Mouse (Mus musculus) megakaryocyte, embryonic 14.5 days (primary cell): ENCODE results near the gene Miga2. TPM values are rescaled to one million over a fixed set of nuclear protein-coding genes. Genes with fewer than 3 reads are reported as not detected.

Source experiments
- H3K27me3 ChIP-seq: replicated peaks from 2 replicates; pipeline ENCODE3; 2012; ENCODE audit warnings: inconsistent platforms
- H3K36me3 ChIP-seq: replicated peaks from 2 replicates; pipeline ENCODE3; 2012; ENCODE audit warnings: low read length, inconsistent platforms, mixed read lengths
- H3K4me1 ChIP-seq: 2 replicates; pipeline ENCODE4 v1.6.1; 2012; ENCODE audit warnings: inconsistent platforms
- H3K4me3 ChIP-seq: replicated peaks from 2 replicates; pipeline ENCODE3; 2012; ENCODE audit warnings: moderate library complexity, mild to moderate bottlenecking, inconsistent platforms
- H3K9me3 ChIP-seq: 2 replicates; pipeline ENCODE4 v1.6.1; 2012; ENCODE audit warnings: inconsistent platforms
- FLI1 ChIP-seq: IDR thresholded peaks from 2 replicates; pipeline ENCODE4 v1.6.1; 2012; ENCODE audit warnings: low read length, inconsistent platforms, mixed read lengths
- GATA1 ChIP-seq: IDR thresholded peaks from 3 replicates; pipeline ENCODE4 v1.6.1; 2012; ENCODE audit warnings: mixed read lengths, low read length, inconsistent platforms, borderline replicate concordance
- polyA plus RNA-seq: library from polyadenylated mRNA; stranded (reverse); fragments of >175 nt; gene quantifications from 2 replicates; pipeline ENCODE4 v1.2.3, GENCODE M21; 2012; ENCODE audit warnings: low replicate concordance; ENCODE audit not compliant: insufficient read depth

Gene Miga2
- polyA plus RNA-seq, 1 experiment: 15.0 TPM

- Histone ChIP-seq H3K4me1 (peaks cover 3% of the 10 kb centered on the region; the same call in 1 of the 2 replicates), H3K9me3 (no peaks in the 10 kb centered on the region), H3K4me3 (no peak overlapping the region), H3K36me3 (peaks cover 99% of the 10 kb centered on the region), H3K27me3 (no peaks in the 10 kb centered on the region)
- TF ChIP-seq GATA1 (no peak), FLI1 (no peak)
Observed at GRCm38 (mm10) chr2:30337179-30337578, 26.9 kb upstream of the Miga2 start.

GRCm38 (mm10) chr2:30342061-30342460, 22.0 kb upstream of the Miga2 start:
- H3K36me3 ChIP-seq: peaks cover 99% of the 10 kb centered on the region
- H3K9me3 ChIP-seq: no peaks in the 10 kb centered on the region
- peaks cover 14% of the 10 kb centered on the region for H3K4me1 ChIP-seq
- TF ChIP-seq GATA1 (no peak), FLI1 (no peak)
- H3K4me3 ChIP-seq: no peak overlapping the region
- H3K27me3 ChIP-seq: no peaks in the 10 kb centered on the region

DNA sequence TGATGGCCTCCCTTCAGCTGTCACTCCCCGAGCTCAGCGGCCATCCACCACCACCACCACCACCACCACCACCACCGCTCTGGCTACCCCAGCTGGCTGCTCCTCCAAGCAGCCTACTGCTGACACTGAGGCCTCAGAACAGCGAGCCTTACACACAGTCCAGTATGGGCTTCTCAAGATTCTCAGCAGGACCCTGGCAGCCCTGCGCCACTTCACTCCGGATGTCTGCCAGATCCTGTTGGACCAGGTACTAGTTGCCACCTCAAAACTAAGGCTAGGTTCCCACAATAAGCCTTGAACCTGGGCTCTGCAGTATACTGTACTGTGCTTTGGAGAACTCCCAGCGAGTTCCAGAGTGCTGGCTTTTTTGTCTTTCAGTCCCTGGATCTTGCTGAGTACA, 21.5 kb upstream of the Miga2 start:
- TF ChIP-seq FLI1 (no peak), GATA1 (no peak)
- peaks cover 99% of the 10 kb centered on the region for H3K36me3 ChIP-seq
- H3K4me1 ChIP-seq: peaks cover 11% of the 10 kb centered on the region
- no peaks in the 10 kb centered on the region for H3K27me3 ChIP-seq
- no peak overlapping the region for H3K4me3 ChIP-seq
- H3K9me3 ChIP-seq: no peaks in the 10 kb centered on the region

DNA sequence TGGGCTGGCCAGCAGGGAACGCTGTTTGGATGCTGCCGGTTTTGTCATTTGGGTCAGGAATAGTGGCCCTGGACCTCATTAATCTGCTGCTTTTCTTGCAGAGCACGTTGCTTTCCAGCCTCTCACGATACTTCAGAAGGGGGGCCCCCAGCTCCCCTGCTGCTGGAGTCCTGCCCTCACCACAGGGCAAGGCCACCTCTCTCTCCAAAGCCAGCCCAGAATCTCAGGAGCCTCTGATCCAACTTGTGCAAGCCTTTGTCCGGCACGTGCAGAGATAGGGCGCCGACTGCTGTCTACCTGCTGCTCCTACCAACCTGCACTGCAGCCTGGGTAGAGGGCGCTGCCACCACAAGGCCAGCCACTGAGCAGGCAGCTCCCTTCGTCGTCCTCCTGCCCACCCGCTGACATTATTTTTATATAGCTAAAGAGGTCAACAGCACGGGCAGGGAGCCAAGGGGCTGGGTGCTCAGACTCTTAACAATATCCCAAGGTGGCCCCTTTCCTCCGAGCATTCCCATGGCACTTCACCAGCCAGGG, 20.4 kb upstream of the Miga2 start:
- peaks cover 100% of the 10 kb centered on the region for H3K36me3 ChIP-seq
- no peaks in the 10 kb centered on the region for H3K9me3 ChIP-seq
- no peak for TF ChIP-seq FLI1
- no peak for TF ChIP-seq GATA1
- peaks cover 12% of the 10 kb centered on the region for H3K4me1 ChIP-seq
- no peak overlapping the region for H3K4me3 ChIP-seq
- H3K27me3 ChIP-seq: no peaks in the 10 kb centered on the region

DNA sequence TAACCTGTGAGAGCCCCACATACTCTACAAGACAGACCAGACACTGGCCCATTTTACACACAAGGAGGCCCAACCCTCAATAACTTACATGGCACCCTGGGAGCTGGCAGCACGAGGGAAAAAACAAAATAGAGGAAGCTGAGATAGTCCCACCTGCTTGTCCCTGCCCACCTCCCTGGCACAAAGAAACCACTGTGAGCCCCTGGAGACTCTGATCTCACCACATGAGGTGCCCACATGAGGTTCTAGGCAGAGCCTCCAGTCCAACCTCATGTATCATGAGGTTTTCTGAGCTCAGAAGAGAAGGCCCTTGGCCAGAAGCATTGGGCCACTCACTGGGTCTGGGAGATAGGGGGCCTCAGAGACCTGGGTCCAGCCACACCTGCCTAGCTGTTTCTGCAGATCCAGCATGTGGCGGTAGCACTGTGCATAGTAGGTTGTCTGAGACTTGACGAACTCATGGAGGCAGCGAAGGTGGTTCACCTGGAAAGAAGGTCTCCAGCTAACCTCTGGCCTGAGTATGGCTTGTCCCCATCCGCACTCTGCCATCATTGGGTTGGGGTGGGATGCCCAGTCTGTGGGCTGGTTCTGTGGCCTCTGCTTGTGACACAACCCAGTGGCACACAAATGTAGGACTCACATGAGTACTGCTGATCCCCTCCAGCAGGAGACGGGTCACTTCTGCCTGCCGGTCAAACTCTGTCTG, 17.9 kb upstream of the Miga2 start:
- H3K4me1 ChIP-seq: peaks cover 36% of the 10 kb centered on the region
- peaks cover 100% of the 10 kb centered on the region for H3K36me3 ChIP-seq
- TF ChIP-seq FLI1: no peak
- TF ChIP-seq GATA1: no peak
- H3K9me3 ChIP-seq: no peaks in the 10 kb centered on the region
- H3K27me3 ChIP-seq: no peaks in the 10 kb centered on the region
- no peak overlapping the region for H3K4me3 ChIP-seq

DNA sequence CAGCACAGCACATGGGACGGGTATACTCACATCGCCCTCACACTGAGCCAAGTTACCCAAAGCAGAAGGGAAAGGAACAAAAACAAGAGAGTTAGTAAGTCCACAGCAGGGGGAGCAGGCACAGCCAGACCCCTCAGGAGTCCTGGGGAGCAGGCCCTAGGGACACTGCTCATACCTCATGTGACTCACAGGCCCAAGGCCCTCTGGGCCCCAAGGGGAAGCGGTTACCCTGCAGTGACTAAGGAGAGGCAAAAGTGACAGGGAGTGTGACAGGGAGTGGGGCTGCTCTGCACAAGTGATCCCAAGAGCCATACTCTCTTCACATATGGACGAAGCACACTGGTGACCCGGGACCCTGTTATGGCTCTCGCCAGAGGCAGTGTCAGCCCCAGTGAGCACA, 14.8 kb upstream of the Miga2 start:
- peak overlapping the region; percentile 1 for H3K4me3 ChIP-seq
- no peaks in the 10 kb centered on the region for H3K27me3 ChIP-seq
- no peak for TF ChIP-seq FLI1
- no peak for TF ChIP-seq GATA1
- H3K36me3 ChIP-seq: peaks cover 93% of the 10 kb centered on the region
- no peaks in the 10 kb centered on the region for H3K9me3 ChIP-seq
- peaks cover 45% of the 10 kb centered on the region for H3K4me1 ChIP-seq

GRCm38 (mm10) chr2:30351149-30351548, 12.9 kb upstream of the Miga2 start:
- Histone ChIP-seq H3K36me3 (peaks cover 92% of the 10 kb centered on the region), H3K4me1 (peaks cover 56% of the 10 kb centered on the region), H3K27me3 (no peaks in the 10 kb centered on the region)

GRCm38 (mm10) chr2:30355861-30356260, 8.2 kb upstream of the Miga2 start:
- peaks cover 64% of the 10 kb centered on the region for H3K4me1 ChIP-seq

More at GRCm38 (mm10) chr2:30351149-30351548, 12.9 kb upstream of the Miga2 start:
- Histone ChIP-seq H3K4me3 (no peak overlapping the region), H3K9me3 (no peaks in the 10 kb centered on the region)
- TF ChIP-seq GATA1 (no peak), FLI1 (no peak)

GRCm38 (mm10) chr2:30356266-30356665, 7.8 kb upstream of the Miga2 start:
- H3K36me3 ChIP-seq: peaks cover 58% of the 10 kb centered on the region
- no peaks in the 10 kb centered on the region for H3K27me3 ChIP-seq
- TF ChIP-seq FLI1 (no peak), GATA1 (no peak)
- no peaks in the 10 kb centered on the region for H3K9me3 ChIP-seq
- H3K4me1 ChIP-seq: peaks cover 60% of the 10 kb centered on the region
- H3K4me3 ChIP-seq: peak overlapping the region; percentile 28

More at GRCm38 (mm10) chr2:30355861-30356260, 8.2 kb upstream of the Miga2 start:
- Histone ChIP-seq H3K27me3 (no peaks in the 10 kb centered on the region), H3K9me3 (no peaks in the 10 kb centered on the region), H3K4me3 (no peak overlapping the region), H3K36me3 (peaks cover 62% of the 10 kb centered on the region)
- TF ChIP-seq GATA1 (no peak), FLI1 (no peak)

DNA sequence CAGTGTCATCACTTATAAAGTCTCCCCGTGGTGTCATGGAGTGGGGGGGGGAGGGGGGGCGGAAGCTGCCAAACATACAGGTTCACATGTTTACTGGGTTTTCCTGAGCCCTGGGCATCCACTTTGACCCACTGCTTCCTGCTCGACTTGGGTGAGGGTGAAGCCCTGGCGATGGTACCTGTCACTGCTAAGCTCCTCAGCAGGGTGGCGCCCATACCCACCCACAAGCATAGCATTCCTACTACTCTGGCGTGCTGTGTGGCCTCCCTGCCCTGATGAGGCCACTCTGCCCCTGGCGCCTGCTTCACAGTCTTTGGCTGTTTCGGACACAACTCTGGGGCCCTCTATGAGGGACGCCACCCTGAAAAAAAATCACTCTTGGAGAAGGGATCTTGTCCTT, 7.1 kb upstream of the Miga2 start:
- Histone ChIP-seq H3K36me3 (peaks cover 57% of the 10 kb centered on the region), H3K27me3 (no peaks in the 10 kb centered on the region), H3K9me3 (no peaks in the 10 kb centered on the region), H3K4me3 (peak overlapping the region; percentile 53), H3K4me1 (peaks cover 57% of the 10 kb centered on the region)
- TF ChIP-seq FLI1 (no peak), GATA1 (no peak)
